Mouse (Mus musculus) midbrain, postnatal 0 days (tissue): ENCODE results near the gene Gm20388. TPM values are rescaled to one million over a fixed set of nuclear protein-coding genes. Genes with fewer than 3 reads are reported as not detected.

Experiments
- ATAC-seq: fragments of 200-750 bp; cut with Nextera tagmentation; 2 replicates; pipeline ENCODE4 v1.8.0; 2017; ENCODE audit warnings: moderate number of reproducible peaks, mild to moderate bottlenecking, moderate TSS enrichment, moderate library complexity; ENCODE audit not compliant: low FRiP score
- DNase-seq: peaks from one replicate; pipeline ENCODE4 v3.0.0-alpha.2; 2015; ENCODE audit warnings: low spot score
- H3K27ac ChIP-seq: fragments of 300-500 bp; sonication (generic); 2 replicates; pipeline ENCODE4 v1.5.1; 2014; ENCODE audit warnings: low read depth, mild to moderate bottlenecking, low read length, mixed read lengths
- H3K27me3 ChIP-seq: fragments of 300-500 bp; sonication (generic); 2 replicates; pipeline ENCODE4 v1.6.1; 2014; ENCODE audit warnings: low read length, control low read depth, mixed read lengths; ENCODE audit not compliant: insufficient read depth
- H3K36me3 ChIP-seq: fragments of 300-500 bp; sonication (generic); 2 replicates; pipeline ENCODE4 v1.6.1; 2014; ENCODE audit warnings: low read length, control low read depth, mixed read lengths; ENCODE audit not compliant: insufficient read depth
- H3K4me1 ChIP-seq: fragments of 300-500 bp; sonication (generic); 2 replicates; pipeline ENCODE4 v1.6.1; 2014; ENCODE audit warnings: mild to moderate bottlenecking, control low read depth, antibody characterized with exemption, low read length, mixed read lengths; ENCODE audit not compliant: insufficient read depth
- H3K4me2 ChIP-seq: fragments of 300-500 bp; sonication (generic); 2 replicates; pipeline ENCODE4 v1.6.1; 2014; ENCODE audit warnings: low read depth, mild to moderate bottlenecking, low read length, mixed read lengths; ENCODE audit not compliant: poor library complexity, severe bottlenecking
- H3K4me3 ChIP-seq: fragments of 300-500 bp; sonication (generic); 2 replicates; pipeline ENCODE4 v1.5.1; 2014; ENCODE audit warnings: low read depth, mild to moderate bottlenecking, low read length, moderate library complexity
- H3K9ac ChIP-seq: fragments of 300-500 bp; sonication (generic); replicated peaks from 2 replicates; pipeline ENCODE4 v1.6.1; 2014; ENCODE audit warnings: mild to moderate bottlenecking, low read length, moderate library complexity, mixed read lengths; ENCODE audit not compliant: poor library complexity, severe bottlenecking
- H3K9me3 ChIP-seq: fragments of 300-500 bp; sonication (generic); 2 replicates; pipeline ENCODE4 v1.6.1; 2016; ENCODE audit warnings: low read length, control low read depth
- CTCF ChIP-seq: IDR thresholded peaks from 2 replicates; pipeline ENCODE4 v1.5.1; 2016; ENCODE audit warnings: antibody characterized with exemption, mild to moderate bottlenecking
- WGBS: fragments of 180-500 bp; shearing (Covaris S2); extraction: QIAGEN DNeasy Blood & Tissue Kit; methylation state at CpG from one replicate; pipeline ENCODE4 v1.1.7; 2014; 5-methylcytosine and 5-hydroxymethylcytosine counted together
- polyA plus RNA-seq: library from polyadenylated mRNA; unstranded; fragments of >200 nt; fragmentation: Nextera tagmentation; extraction: Ambion mirVana; gene quantifications from 2 replicates; pipeline ENCODE4 v1.2.1, GENCODE M21; 2015
- total RNA-seq: library from RNA; depleted of rRNA; stranded (reverse); fragments of >200 nt; gene quantifications from 2 replicates; pipeline ENCODE4 v1.2.3, GENCODE M21; 2014

The Gm20388 gene
- total and polyA plus RNA-seq, 2 experiments from 2014 or later = 74.2 TPM; not detected in 1

- no peak overlapping the region for H3K9ac ChIP-seq
- DNase-seq = no peak
- peak; percentile 28; the same call in 1 of the 2 replicates for ATAC-seq
Measured at GRCm38 (mm10) chr8:120607460-120607859, 696.8 kb downstream of the Gm20388 start.

GRCm38 (mm10) chr8:120607885-120608284 is 697.2 kb downstream of the Gm20388 start:
- Histone ChIP-seq H3K36me3 (no peaks in the 10 kb centered on the region), H3K27me3 (no peaks in the 10 kb centered on the region), H3K4me1 (no peaks in the 10 kb centered on the region), H3K9me3 (no peaks in the 10 kb centered on the region), H3K9ac (no peak overlapping the region), H3K4me3 (no peak overlapping the region), H3K4me2 (no peak overlapping the region), H3K27ac (no peak overlapping the region)
- 13% methylated on average over 7 of the region's 7 CpGs for WGBS
- ATAC-seq (no peak), DNase-seq (peak; percentile 79)
- TF ChIP-seq CTCF = peak; percentile 95

More at GRCm38 (mm10) chr8:120607460-120607859, 696.8 kb downstream of the Gm20388 start:
- no peak for TF ChIP-seq CTCF
- no peak overlapping the region for H3K27ac ChIP-seq
- H3K9me3 ChIP-seq = no peaks in the 10 kb centered on the region
- 82% methylated on average over 9 of the region's 9 CpGs for WGBS
- no peaks in the 10 kb centered on the region for H3K4me1 ChIP-seq
- no peak overlapping the region for H3K4me2 ChIP-seq
- no peak overlapping the region for H3K4me3 ChIP-seq
- no peaks in the 10 kb centered on the region for H3K27me3 ChIP-seq
- H3K36me3 ChIP-seq = no peaks in the 10 kb centered on the region

GRCm38 (mm10) chr8:120610824-120611223 is 700.2 kb downstream of the Gm20388 start:
- no peak overlapping the region for H3K4me2 ChIP-seq
- no peaks in the 10 kb centered on the region for H3K9me3 ChIP-seq
- H3K36me3 ChIP-seq = no peaks in the 10 kb centered on the region
- no peaks in the 10 kb centered on the region for H3K27me3 ChIP-seq
- no peak overlapping the region for H3K27ac ChIP-seq
- no peak overlapping the region for H3K9ac ChIP-seq
- 91% methylated on average over 6 of the region's 6 CpGs for WGBS
- no peak for ATAC-seq
- no peak overlapping the region for H3K4me3 ChIP-seq
- no peaks in the 10 kb centered on the region for H3K4me1 ChIP-seq
- DNase-seq = no peak
- TF ChIP-seq CTCF = no peak

- no peak for ATAC-seq
- DNase-seq = no peak
- peaks cover 8% of the 10 kb centered on the region for H3K4me1 ChIP-seq
- H3K9me3 ChIP-seq = no peaks in the 10 kb centered on the region
- 94% methylated on average over 3 of the region's 3 CpGs for WGBS
- no peak overlapping the region for H3K4me3 ChIP-seq
- H3K9ac ChIP-seq = no peak overlapping the region
- no peaks in the 10 kb centered on the region for H3K27me3 ChIP-seq
- H3K36me3 ChIP-seq = no peaks in the 10 kb centered on the region
- H3K27ac ChIP-seq = no peak overlapping the region
- no peak overlapping the region for H3K4me2 ChIP-seq
- TF ChIP-seq CTCF = no peak
Measured at GRCm38 (mm10) chr8:120614491-120614890, 703.9 kb downstream of the Gm20388 start.

- Histone ChIP-seq H3K9me3 (no peaks in the 10 kb centered on the region), H3K36me3 (no peaks in the 10 kb centered on the region), H3K27ac (peak overlapping the region; percentile 70), H3K4me1 (peaks cover 11% of the 10 kb centered on the region), H3K4me2 (no peak overlapping the region), H3K9ac (no peak overlapping the region), H3K27me3 (no peaks in the 10 kb centered on the region), H3K4me3 (no peak overlapping the region)
- ATAC-seq = peak; percentile 64
- peak; percentile 57 for DNase-seq
- WGBS = 12% methylated on average over 7 of the region's 8 CpGs
- TF ChIP-seq CTCF = no peak
Measured at GRCm38 (mm10) chr8:120616663-120617626, 706.3 kb downstream of the Gm20388 start.

GRCm38 (mm10) chr8:120618110-120618509 is 707.5 kb downstream of the Gm20388 start:
- H3K4me2 ChIP-seq = no peak overlapping the region
- H3K27ac ChIP-seq = peak overlapping the region; percentile 44; the same call in 1 of the 2 replicates
- H3K4me1 ChIP-seq = peaks cover 11% of the 10 kb centered on the region
- no peak overlapping the region for H3K9ac ChIP-seq
- DNase-seq (peak; percentile 75), ATAC-seq (no peak)
- no peaks in the 10 kb centered on the region for H3K27me3 ChIP-seq
- no peaks in the 10 kb centered on the region for H3K9me3 ChIP-seq
- no peaks in the 10 kb centered on the region for H3K36me3 ChIP-seq
- WGBS = 0% methylated on average over 6 of the region's 6 CpGs
- peak; percentile 96 for TF ChIP-seq CTCF
- no peak overlapping the region for H3K4me3 ChIP-seq
